Mouse (Mus musculus): ENCODE data around the gene Scoc.

- TF ChIP-seq CTCF (conservative IDR thresholded peaks at IDR 0.05; ENCODE audit: insufficient read depth, insufficient read length, low read depth, low read length), result peak; percentile 33; the same call in 1 of the 2 replicates
- TF ChIP-seq POLR2A (IDR thresholded peaks at IDR 0.05; ENCODE audit: low read depth, low read length), result no peak
Observed at GRCm38 (mm10) chr8:83451056-83451455, 7.1 kb downstream of the Scoc start.
